Mouse (Mus musculus) central nervous system, embryonic 11.5 days (tissue): ENCODE data around the gene Asmt. TPM values are rescaled to one million over a fixed set of nuclear protein-coding genes. Genes with fewer than 3 reads are reported as not detected.

Source experiments
- polyA plus RNA-seq: library from polyadenylated mRNA; depleted of rRNA; stranded (reverse); fragments of >200 nt; gene quantifications from 2 replicates; pipeline ENCODE4 v1.2.3, GENCODE M21; 2012; rRNA removed

Asmt gene
- polyA plus RNA-seq, result not detected in 2 replicates

DNA sequence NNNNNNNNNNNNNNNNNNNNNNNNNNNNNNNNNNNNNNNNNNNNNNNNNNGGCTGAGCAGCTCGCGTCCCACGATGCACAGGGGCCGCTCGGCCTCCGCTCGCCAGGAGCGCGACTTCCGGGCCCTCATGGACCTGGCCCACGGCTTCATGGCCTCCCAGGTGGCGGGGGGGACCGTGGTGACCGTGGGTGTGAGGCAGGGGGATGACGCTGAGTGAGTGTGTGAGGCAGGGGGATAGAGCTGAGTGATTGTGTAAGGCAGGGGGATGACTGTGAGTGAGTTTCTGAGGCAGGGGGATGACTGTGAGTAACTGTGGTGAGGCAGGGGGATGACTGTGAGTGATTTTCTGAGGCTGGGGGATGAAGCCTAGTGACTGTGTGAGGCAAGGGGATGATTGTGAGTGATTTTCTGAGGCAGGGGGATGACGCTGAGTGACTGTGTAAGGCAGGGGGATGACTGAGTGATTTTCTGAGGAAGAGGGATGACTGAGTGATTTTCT is at the start of gene Asmt:
TSS of gene Asmt (plus strand) at position 51 of the 499 bp plus-strand sequence.

